Mouse (Mus musculus) adrenal gland, adult 10 weeks (tissue): ENCODE measurements around the gene Ufc1. TPM values are rescaled to one million over a fixed set of nuclear protein-coding genes. Genes with fewer than 3 reads are reported as not detected.

Source experiments
- polyA plus RNA-seq: library from polyadenylated mRNA; stranded (reverse); fragments of 350-450 nt; fragmentation: Illumina TruSeq; extraction: RNeasy Lipid Tissue Mini Kit (QIAGEN cat#74804); gene quantifications from one replicate; pipeline ENCODE4 v1.2.3, GENCODE M21; 2014; ENCODE audit warnings: low read depth, low replicate concordance

The Ufc1 gene
- 132 TPM for polyA plus RNA-seq

DNA sequence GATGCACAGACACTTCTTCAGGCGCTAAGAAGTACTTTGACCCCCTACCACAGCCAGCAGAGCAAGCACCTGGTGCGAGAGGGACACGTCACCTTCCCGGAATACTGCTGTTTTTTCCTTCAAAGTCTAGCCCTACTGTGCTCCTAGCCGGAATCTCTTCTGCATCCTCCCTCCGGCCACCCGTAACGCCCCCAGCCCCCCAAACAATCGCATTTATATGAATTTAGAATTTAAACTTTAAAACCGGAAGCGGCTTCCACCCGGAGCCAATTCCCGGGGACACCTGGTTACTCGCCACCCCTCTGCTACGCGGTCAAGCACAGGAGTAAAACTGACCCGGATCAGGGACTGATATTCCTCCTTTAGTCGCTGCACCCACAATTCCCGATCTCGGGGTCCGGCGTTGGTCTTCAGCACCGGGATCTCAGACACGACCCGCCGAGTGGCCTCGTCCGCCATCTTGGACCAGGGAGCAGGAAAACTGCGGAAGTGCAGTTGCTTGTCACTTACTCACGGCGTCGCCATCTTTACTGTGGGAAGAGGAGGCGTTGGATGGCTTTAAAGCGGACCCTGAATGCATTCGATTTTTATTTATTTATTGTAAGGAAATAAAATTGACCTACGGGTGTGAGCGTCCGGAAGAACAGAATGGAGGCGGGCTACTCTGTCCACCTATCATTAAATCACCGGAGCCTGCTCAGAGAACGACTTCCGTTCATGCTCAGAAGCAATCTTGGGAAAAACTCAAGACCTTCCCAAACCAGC is at the start of gene Ufc1:
Gene Ufc1 (minus strand): TSS at position 727 of the 765 bp plus-strand sequence.

GRCm38 (mm10) chr1:171328839-171329432 is 34.1 kb upstream of the Ufc1 start, which contains the start of gene Dedd:
Dedd (plus strand) TSS chr1:171329145.

GRCm38 (mm10) chr1:171287136-171288081 is 7.4 kb downstream of the Ufc1 start, which contains the start of gene Usp21:
Usp21 (minus strand) TSS chr1:171287991.

GRCm38 (mm10) chr1:171280916-171281527 is 13.8 kb downstream of the Ufc1 start, which contains the start of gene Ppox:
Ppox (minus strand) TSS chr1:171281186.

DNA sequence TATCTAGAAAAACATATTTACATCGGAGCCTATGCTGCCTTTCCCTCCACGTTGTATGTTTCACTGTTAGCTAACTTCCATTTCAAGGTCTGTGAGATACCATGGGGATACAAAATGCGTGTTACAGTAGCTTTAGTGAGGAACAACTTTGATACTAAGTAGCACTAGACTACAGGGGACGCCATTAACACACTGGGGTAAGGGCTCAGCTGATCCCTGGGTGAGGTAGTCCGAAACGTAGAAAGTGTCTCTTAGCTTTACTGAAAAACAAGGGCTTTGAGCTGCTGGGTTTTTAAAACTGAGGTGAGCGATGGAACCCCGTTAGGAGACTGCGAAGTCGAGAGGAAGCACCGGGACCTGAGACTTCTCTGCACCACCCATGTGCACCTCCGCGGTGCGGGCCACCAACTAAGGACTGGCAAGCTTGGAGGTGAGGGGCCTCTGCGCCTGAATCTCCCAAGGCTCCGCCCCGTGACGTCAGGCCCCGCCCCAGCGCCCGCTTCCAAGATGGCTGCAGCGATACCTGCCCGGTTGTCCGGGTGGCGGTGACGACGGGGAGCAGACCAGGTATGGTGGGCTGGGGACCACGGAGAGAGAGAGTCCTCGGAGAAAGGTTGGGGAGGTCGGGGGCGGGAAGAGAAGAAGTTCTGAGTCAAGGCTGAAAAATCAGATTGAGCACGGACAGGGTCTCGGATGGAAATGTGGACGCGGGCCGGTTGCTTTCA is 24.8 kb downstream of the Ufc1 start, which contains the start of gene B4galt3:
Gene B4galt3 (plus strand): TSS at position 481 of the 725 bp plus-strand sequence.

DNA sequence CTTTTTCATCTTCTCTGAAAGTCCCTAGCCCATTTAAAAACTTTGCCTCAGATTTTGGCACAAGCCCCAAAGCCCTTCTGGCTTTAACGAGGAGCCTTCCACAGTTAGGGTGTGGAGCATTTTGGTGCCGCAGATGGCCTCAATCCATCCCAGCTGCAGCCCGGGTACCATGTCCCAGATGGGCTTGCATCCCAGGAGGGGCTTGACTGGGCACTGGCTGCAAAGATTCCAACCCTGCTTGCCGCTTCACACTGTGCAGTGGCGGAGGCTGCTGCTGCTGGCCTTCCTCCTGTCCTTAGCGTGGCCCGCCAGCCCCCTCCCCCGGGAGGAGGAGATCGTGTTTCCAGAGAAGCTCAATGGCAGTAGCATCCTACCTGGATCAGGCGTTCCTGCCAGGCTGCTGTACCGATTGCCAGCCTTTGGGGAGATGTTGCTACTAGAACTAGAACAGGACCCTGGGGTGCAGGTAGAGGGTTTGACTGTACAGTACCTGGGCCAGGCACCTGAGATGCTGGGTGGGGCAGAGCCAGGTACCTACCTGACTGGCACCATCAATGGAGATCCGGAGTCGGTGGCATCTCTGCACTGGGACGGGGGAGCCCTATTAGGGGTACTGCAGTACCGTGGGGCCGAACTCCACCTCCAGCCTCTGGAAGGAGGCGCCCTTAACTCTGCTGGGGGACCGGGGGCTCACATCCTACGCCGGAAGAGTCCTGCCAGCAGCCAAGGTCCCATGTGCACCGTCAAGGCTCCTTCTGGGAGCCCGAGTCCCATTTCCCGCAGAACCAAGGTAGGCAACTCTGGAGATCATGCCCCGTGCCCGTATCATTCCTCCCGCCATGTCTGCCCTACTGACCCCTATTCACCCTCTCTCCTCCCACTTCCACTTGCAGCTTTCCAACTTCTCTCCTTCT is 43.9 kb downstream of the Ufc1 start, which contains the start of gene Ndufs2:
Gene Ndufs2 (minus strand): TSS at position 709 of the 914 bp plus-strand sequence.

DNA sequence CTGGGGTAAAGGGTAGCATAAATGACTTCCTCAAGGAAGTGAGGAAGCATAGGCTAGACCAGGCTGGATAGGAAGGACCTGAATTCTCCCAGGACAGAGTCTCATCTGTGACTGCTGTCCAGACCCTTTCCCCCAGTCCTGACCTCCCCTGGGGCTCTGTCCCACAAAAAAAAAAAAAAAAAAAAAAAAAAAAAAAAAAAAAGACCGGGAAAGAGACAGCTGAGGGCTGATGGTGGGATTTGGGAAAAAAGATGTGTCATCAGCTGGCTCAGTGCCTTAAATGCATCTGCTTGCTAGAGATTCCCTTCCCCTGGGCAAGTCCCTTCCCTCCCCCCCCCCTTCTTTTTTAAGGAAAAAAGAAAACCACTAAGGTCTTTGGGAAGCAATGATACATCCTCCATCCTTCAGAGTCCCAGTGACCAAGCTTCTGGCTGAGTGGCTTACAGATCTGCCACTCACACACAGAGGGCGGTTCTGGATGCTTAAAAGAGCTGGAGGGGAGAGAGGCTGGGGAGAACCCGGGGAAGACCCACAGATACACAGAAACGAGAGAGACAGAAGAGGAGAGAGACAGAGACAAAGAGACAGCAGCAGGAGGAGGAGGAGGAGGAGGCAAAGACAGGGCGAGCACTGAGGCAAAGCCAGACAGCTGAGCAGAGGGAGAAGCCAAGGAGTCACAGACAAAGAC is 44.8 kb downstream of the Ufc1 start, which contains the start of gene Adamts4:
Gene Adamts4 (plus strand): TSS at position 509 of the 688 bp plus-strand sequence.

Other genes starting within 250 kb of the Ufc1 start
- gene Fcgr3, start 230.1 kb downstream of the Ufc1 start, polyA plus RNA-seq: 16.6 TPM
- 2.4 TPM for gene Cfap126, start 181.1 kb downstream of the Ufc1 start, polyA plus RNA-seq
- 38.8 TPM for gene Sdhc, start 144.4 kb downstream of the Ufc1 start, polyA plus RNA-seq
- 0.41 TPM for gene Mpz, start 144.3 kb downstream of the Ufc1 start, polyA plus RNA-seq
- gene Pcp4l1, start 98.8 kb downstream of the Ufc1 start, polyA plus RNA-seq: 23.7 TPM
- gene Nr1i3, start 81.1 kb downstream of the Ufc1 start, polyA plus RNA-seq: not detected
- gene Tomm40l, start 72.5 kb downstream of the Ufc1 start, polyA plus RNA-seq: 6.5 TPM
- gene Apoa2, start 70.0 kb downstream of the Ufc1 start, polyA plus RNA-seq: not detected
- 32.5 TPM for gene Fcer1g, start 60.7 kb downstream of the Ufc1 start, polyA plus RNA-seq
- gene Adamts4, start 44.6 kb downstream of the Ufc1 start, polyA plus RNA-seq: 1.7 TPM
- gene Ndufs2, start 43.6 kb downstream of the Ufc1 start, polyA plus RNA-seq: 150 TPM
- 5.5 TPM for gene B4galt3, start 24.7 kb downstream of the Ufc1 start, polyA plus RNA-seq
- gene Ppox, start 13.8 kb downstream of the Ufc1 start, polyA plus RNA-seq: 7.0 TPM
- 17.7 TPM for gene Usp21, start 7.0 kb downstream of the Ufc1 start, polyA plus RNA-seq
- 7.5 TPM for gene Dedd, start 34.1 kb upstream of the Ufc1 start, polyA plus RNA-seq
- gene Nit1, start 50.6 kb upstream of the Ufc1 start, polyA plus RNA-seq: 31.0 TPM
- 51.1 TPM for gene Pfdn2, start 50.6 kb upstream of the Ufc1 start, polyA plus RNA-seq
- gene Klhdc9, start 65.8 kb upstream of the Ufc1 start, polyA plus RNA-seq: not detected
- gene Nectin4, start 75.1 kb upstream of the Ufc1 start, polyA plus RNA-seq: not detected
- gene Arhgap30, start 93.9 kb upstream of the Ufc1 start, polyA plus RNA-seq: 3.5 TPM
- 2.9 TPM for gene Usf1, start 116.3 kb upstream of the Ufc1 start, polyA plus RNA-seq
- gene Tstd1, start 123.8 kb upstream of the Ufc1 start, polyA plus RNA-seq: not detected
- 20.3 TPM for gene F11r, start 142.5 kb upstream of the Ufc1 start, polyA plus RNA-seq
- gene Alyref2, start 208.5 kb upstream of the Ufc1 start, polyA plus RNA-seq: 2.4 TPM
- gene Itln1, start 240.3 kb upstream of the Ufc1 start, polyA plus RNA-seq: not detected